Mouse (Mus musculus) heart, postnatal 25 days (tissue): ENCODE results near the gene Gm28372. TPM values are rescaled to one million over a fixed set of nuclear protein-coding genes. Genes with fewer than 3 reads are reported as not detected.
A peak's percentile ranks its signal among the peaks of the same experiment; 100 is the strongest.
"Not testable (repeated sequence)": the region's sequence is repeated elsewhere in the genome, so short reads cannot be mapped to it uniquely, and the experiment has no call there.

ENCODE experiments used
- DNase-seq: peaks from one replicate; pipeline ENCODE4 v3.0.0; 2022; ENCODE audit warnings: low spot score
- intact Hi-C: fragments of 180-260 bp; cut with DNase I; formaldehyde crosslinking; loops from one replicate; pipeline ENCODE4 v1.15.1; 2025
- total RNA-seq, 2 experiments: library from RNA; stranded (reverse); gene quantifications; 2 replicates each; pipeline ENCODE4 v1.2.3; 2021

The Gm28372 gene
- total RNA-seq: not detected

GRCm38 (mm10) chr2:130404939-130405338 lies at the start of gene Gm28372, which contains the start of gene 1700020A23Rik:
Gene Gm28372 (plus strand): TSS chr2:130405239.
Gene 1700020A23Rik (plus strand): TSS chr2:130405259.
- no peak for DNase-seq
- intact Hi-C loops: no loop called here

DNA sequence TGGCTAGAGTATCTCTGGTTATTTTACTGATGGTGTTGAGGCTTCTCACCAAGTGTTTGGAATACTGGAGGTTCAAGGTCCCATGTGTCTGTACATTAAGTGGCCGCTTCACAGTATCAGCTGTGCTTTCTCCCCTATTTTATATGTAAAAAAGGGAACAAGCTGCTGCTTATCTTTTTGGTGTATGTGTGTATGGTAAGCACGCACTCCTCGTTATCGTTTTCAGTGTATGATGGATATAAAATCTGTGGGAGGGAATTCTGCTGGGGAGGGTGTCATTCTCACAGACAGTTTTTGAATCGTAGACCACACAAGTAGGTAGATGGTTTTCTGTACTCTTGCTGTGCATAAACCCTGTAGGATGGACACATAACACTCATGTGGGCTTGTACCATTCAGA lies 47.5 kb upstream of the Gm28372 start:
- DNase-seq: no peak
- intact Hi-C loops: no loop called here

GRCm38 (mm10) chr2:130358852-130359251 lies 46.2 kb upstream of the Gm28372 start:
- DNase-seq: no peak
- intact Hi-C loops: no loop called here

DNA sequence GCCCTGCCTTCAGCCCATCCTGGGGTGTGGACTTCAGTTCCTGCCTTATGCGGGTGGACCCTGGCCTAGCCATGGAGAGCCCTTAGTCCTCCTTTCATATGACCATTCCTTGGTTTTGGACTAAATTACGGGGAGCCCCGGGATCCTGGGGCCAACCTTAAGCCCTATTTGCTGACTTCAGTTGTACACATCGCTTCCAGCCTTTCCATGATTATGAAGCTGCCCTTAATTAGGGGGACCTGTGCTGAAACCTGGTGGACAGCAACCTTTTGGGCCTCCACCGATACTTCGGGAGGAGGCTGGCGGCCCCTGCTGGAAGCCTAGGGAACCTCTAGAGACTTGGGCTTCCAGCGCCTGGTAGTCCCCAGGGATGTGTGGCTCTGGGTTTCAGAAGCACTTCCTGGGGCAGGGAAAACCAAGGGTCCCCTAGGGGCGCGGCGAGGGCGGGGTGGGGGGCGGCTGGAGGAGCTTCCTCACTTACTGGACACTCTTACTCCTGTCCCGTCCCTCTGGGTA lies 42.5 kb upstream of the Gm28372 start:
- intact Hi-C loops: loop anchor here (1.0 kb wide), 1 partner anchor 71 kb away; no protein-coding TSS in a partner anchor
- no peak for DNase-seq

- DNase-seq: no peak
Observed at GRCm38 (mm10) chr2:130365211-130366094, 39.6 kb upstream of the Gm28372 start.

GRCm38 (mm10) chr2:130367386-130367785 lies 37.7 kb upstream of the Gm28372 start:
- DNase-seq: no peak
- intact Hi-C loops: no loop called here

More at GRCm38 (mm10) chr2:130365211-130366094, 39.6 kb upstream of the Gm28372 start:
- intact Hi-C loops: no loop called here

- intact Hi-C loops, DNase-seq: not testable (repeated sequence)
Observed at GRCm38 (mm10) chr2:130373026-130373425, 32.0 kb upstream of the Gm28372 start.

GRCm38 (mm10) chr2:130374951-130375350 lies 30.1 kb upstream of the Gm28372 start:
- no peak for DNase-seq
- intact Hi-C loops: no loop called here

GRCm38 (mm10) chr2:130383205-130383604 lies 21.8 kb upstream of the Gm28372 start:
- intact Hi-C loops: no loop called here
- DNase-seq: no peak

GRCm38 (mm10) chr2:130383895-130384294 lies 21.1 kb upstream of the Gm28372 start:
- no peak for DNase-seq
- intact Hi-C loops: no loop called here

DNA sequence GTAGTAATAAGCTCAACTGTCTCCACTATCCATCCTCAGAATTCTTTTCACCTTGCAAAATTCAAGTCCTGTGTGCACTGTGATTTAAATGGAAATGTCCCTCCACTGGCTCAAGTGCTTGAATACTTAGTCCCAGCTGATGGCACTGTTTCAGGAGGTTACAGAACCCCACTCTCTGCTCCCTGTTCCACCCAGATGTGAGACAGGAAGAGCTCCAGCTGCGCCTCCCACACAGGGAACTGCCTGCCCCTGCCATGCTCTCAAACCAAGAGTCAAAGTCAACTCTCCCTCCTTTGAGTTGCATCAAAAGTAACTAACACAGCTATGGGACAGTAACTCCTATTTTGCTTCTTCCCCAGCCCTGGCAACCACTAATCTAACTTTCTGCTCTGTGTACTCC lies 18.8 kb upstream of the Gm28372 start:
- intact Hi-C loops: no loop called here
- no peak for DNase-seq

GRCm38 (mm10) chr2:130388796-130389195 lies 16.2 kb upstream of the Gm28372 start:
- DNase-seq: no peak
- intact Hi-C loops: no loop called here

- intact Hi-C loops: no loop called here
Observed at GRCm38 (mm10) chr2:130390993-130391625, 13.9 kb upstream of the Gm28372 start.

DNA sequence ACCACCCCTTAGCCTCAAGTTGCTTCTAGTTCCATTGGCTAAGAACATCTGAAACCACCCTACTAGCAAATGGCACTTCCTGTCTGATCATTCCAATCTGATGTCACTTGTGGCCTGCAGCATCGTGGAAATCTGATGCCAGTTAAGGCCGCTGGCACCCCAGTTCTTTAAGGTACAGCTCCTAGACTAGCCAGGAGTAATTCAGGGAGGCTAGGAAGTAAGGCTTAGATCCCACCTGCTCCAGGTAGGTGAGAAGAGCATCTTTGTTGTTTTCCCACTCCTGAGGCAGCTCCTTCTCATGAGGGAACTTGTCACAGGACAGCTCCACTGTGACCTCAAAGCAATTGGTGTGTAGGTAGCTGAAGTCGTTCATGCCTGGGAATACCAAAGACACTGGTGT lies 12.2 kb upstream of the Gm28372 start:
- intact Hi-C loops: no loop called here
- DNase-seq: no peak

More at GRCm38 (mm10) chr2:130390993-130391625, 13.9 kb upstream of the Gm28372 start:
- no peak for DNase-seq

- intact Hi-C loops: loop anchor here (5.0 kb wide), 1 partner anchor 68 kb away; no protein-coding TSS in a partner anchor
- no peak for DNase-seq
Observed at GRCm38 (mm10) chr2:130395696-130396095, 9.3 kb upstream of the Gm28372 start.

GRCm38 (mm10) chr2:130397186-130397985 lies 7.7 kb upstream of the Gm28372 start, which contains the start of gene Cpxm1:
Gene Cpxm1 (minus strand): TSS chr2:130397574.
- DNase-seq: no peak
- intact Hi-C loops: loop anchor here (5.0 kb wide), 1 partner anchor 70 kb away; no protein-coding TSS in a partner anchor

DNA sequence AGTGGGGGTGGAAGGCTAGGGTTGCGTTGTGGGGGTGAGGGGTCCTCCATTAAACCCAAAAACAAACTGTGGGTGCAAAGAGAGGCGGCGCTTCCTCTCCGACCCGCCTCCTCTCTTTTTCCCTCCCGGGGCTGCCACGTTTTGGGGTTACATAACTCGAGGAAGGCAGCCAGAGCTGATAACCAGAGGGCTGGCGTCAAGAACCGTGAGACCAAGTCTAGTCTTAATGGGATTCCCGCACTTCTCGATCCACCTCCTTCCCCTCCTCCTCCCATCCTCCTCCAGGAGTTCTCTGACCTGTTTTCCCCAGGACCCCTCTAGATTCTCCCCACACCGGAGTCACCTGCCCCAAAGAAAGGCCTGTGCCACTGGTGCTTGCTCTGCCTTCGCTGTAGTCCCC lies 6.9 kb upstream of the Gm28372 start:
- intact Hi-C loops: loop anchor here (5.0 kb wide), 1 partner anchor 71 kb away; no protein-coding TSS in a partner anchor
- DNase-seq: peak; percentile 49

- no peak for DNase-seq
- intact Hi-C loops: no loop called here
Observed at GRCm38 (mm10) chr2:130400046-130400445, 5.0 kb upstream of the Gm28372 start.

- no peak for DNase-seq
- intact Hi-C loops: no loop called here
Observed at GRCm38 (mm10) chr2:130401891-130402290, 3.1 kb upstream of the Gm28372 start.

GRCm38 (mm10) chr2:130406178-130406577 lies 1.1 kb downstream of the Gm28372 start, which contains the start of gene Tmem239:
Gene Tmem239 (plus strand): TSS chr2:130406478.
- no peak for DNase-seq
- intact Hi-C loops: no loop called here
